Mouse (Mus musculus): Measurements from ENCODE around the gene Olfr1066.
A peak's percentile ranks its signal among the peaks of the same experiment; 100 is the strongest.
"Not testable (repeated sequence)": the region's sequence is repeated elsewhere in the genome, so short reads cannot be mapped to it uniquely, and the experiment has no call there.

Olfr1066 gene

DNA sequence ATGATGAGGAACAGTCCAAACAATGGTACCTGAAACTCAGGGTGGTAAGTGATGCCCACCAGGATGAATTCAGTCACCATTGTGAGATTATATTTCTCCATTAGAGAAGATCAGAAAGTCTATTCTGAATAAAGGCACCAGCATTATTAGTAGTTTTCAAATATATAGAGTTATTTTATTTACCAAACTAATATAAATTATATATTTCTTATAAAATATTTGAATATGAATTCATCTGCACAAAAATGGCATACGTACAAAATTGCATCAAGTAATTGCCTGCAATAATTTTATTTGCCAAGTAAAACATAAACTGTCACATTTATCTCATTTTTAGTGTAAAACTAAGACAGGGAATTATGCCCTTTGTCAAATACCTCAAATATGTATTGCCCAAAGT is at the start of gene Olfr1066:
Olfr1066 (minus strand) TSS at position 101 of the 400 bp plus-strand sequence.
- no peak for DNase-seq

- DNase-seq: no peak
Measured at GRCm38 (mm10) chr2:86487286-86487685, 31.2 kb upstream of the Olfr1066 start, which contains the start of gene Olfr228. Gene Olfr228 (minus strand): TSS chr2:86487386.

DNA sequence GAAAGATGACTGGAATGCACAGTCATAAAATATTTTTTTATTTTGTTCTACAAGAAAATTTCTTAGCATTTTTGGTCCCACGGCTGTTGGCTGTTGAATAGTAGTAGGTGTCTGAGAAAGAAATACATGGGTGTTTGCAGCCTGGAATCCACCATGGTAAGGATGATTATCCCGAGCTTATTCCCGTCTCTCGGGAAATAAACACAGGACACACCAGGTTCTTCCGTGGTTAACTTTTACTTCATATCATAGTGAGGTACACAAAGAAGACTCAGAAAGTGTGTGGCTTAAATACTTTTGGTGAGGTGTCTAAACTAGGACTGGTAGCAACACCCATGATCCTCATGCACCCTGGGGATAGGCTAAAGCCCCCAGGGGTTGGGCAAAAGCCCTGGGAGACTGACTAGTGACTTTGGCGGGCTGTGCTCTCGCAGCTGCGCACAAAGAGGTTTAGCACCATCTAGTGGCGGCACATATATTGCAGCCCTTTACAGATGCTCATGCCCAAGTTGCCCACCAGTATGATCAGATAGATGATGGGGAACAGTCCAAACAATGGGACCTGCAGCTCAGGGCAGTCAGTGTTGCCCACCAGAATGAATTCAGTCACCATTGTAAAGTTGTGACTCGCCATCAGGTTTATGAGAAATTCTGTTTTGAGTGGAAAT is 8.5 kb upstream of the Olfr1066 start:
- DNase-seq: peak in 1 of 2 experiments; percentile 8

GRCm38 (mm10) chr2:86460434-86460833 is 4.4 kb upstream of the Olfr1066 start:
- DNase-seq: no peak

DNA sequence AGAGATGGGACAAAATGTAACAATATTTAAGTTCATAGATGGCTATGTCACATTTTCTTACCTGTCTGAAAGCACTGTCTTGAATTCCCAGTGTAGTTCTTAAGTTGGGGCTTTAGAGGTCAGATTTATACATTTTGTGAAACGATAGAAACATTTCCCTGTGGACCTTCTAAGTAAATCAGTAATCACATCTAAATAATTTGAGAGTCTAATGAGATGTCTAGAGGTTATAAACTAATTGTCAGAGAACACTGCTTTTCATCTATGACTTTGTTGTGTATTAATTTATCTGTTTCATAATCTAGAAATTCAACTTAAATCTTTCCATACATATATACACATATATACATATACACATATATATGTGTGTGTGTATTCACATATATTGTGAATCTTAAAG is 5.6 kb downstream of the Olfr1066 start, which contains the start of gene Olfr1065:
Olfr1065 (minus strand) TSS at position 101 of the 400 bp plus-strand sequence.
- DNase-seq: not testable (repeated sequence)

DNA sequence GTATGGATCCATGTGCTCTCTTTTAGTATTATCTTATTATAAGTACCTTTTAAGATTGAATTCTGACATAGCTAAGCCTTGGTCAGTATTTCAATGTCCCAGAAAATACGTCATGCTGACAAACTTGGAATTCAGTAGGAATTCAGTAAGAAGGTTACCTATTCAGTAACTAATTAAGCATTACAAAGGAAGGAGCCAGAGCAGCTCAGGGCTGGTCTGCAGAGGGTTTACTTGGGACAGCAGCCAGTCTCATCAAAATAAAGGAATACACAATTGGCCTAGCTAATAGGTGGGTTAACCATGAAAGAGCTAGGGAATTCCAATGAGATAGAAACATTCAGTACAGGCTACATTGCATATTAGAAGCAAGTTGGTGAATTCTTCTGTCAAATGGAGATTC is 14.0 kb downstream of the Olfr1066 start:
- DNase-seq: not testable (repeated sequence)

DNA sequence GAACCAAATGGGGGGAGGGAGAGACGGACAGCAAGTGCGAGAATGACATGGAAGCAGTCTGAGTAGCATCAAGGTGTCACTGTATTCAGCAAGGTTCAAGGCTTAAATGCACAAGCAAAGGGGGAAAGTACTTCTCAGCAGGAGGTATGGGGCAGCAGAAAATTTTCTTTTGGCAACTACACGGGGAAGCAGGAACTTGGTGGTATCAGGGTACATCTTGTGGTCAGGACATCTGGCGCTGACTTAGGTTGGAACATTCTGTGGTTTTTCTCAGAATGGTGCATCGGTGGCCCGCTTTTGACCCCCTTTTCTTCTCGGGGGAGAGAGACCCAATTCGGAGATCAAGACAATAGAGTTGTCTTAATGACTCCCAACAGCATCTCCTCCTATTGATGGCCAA is 27.6 kb downstream of the Olfr1066 start:
- DNase-seq: not testable (repeated sequence)

DNA sequence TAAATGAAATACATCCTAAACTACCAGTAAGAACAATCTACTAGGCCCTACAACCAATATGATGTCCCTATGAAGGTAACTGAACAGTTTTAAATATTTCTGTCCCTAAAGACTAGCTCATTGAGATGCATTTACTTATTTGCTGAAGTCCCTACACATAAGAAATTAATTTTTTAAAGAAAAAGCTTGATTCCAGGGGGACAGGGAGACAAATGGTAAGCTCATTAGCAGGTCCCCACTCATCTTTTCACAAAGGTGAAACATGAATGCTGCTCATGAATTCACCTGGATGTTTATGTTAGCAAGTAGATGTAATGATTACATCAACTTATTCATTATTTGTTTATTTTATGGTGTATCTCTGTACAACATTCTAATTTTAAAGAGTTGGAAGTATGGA is 29.4 kb downstream of the Olfr1066 start, which contains the start of gene Olfr1062:
Olfr1062 (minus strand) TSS at position 101 of the 400 bp plus-strand sequence.
- DNase-seq: not testable (repeated sequence)

DNA sequence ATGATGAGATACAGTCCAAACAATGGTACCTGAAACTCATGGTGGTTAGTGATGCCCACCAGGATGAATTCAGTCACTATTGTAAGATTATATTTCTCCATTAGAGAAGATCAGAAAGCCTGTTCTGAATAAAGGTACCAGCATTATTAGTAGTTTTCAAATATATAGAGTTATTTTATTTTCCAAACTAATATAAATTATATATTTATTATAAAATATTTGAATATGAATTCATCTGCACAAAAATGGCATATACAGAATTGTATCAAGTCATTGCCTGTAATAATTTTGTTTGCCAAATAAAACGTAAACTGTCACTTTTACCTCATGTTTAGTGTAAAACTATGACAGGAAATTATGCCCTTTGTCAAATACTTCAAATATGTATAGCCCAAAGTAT is 42.1 kb downstream of the Olfr1066 start, which contains the start of gene Olfr1061:
Olfr1061 (minus strand) TSS at position 101 of the 400 bp plus-strand sequence.
- DNase-seq: no peak
